Mouse (Mus musculus) midbrain, embryonic 11.5 days (tissue): ENCODE measurements around the gene Gm10770. TPM values are rescaled to one million over a fixed set of nuclear protein-coding genes. Genes with fewer than 3 reads are reported as not detected.
"Not testable (repeated sequence)": the region's sequence is repeated elsewhere in the genome, so short reads cannot be mapped to it uniquely, and the experiment has no call there.

ENCODE experiments used
- ATAC-seq: fragments of 200-750 bp; cut with Nextera tagmentation; 2 replicates; pipeline ENCODE4 v1.8.0; 2017; ENCODE audit warnings: moderate TSS enrichment, moderate library complexity; ENCODE audit not compliant: low FRiP score
- DNase-seq: peaks from one replicate; pipeline ENCODE4 v3.0.0; 2015; ENCODE audit warnings: low spot score; ENCODE audit errors: missing footprints
- H3K27ac ChIP-seq: fragments of 300-500 bp; sonication (generic); 2 replicates; pipeline ENCODE4 v1.5.1; 2014; ENCODE audit warnings: low read depth, low read length
- H3K27me3 ChIP-seq: fragments of 300-500 bp; sonication (generic); 2 replicates; pipeline ENCODE4 v1.6.1; 2014; ENCODE audit warnings: mild to moderate bottlenecking, low read length, moderate library complexity, mixed read lengths; ENCODE audit not compliant: control insufficient read depth, insufficient read depth
- H3K36me3 ChIP-seq: fragments of 300-500 bp; sonication (generic); 2 replicates; pipeline ENCODE4 v1.6.1; 2014; ENCODE audit warnings: mild to moderate bottlenecking, low read length, moderate library complexity, mixed read lengths; ENCODE audit not compliant: control insufficient read depth, insufficient read depth
- H3K4me1 ChIP-seq: fragments of 300-500 bp; sonication (generic); 2 replicates; pipeline ENCODE4 v1.6.1; 2014; ENCODE audit warnings: low read length; ENCODE audit not compliant: control insufficient read depth, insufficient read depth
- H3K4me2 ChIP-seq: fragments of 300-500 bp; sonication (generic); 2 replicates; pipeline ENCODE4 v1.6.1; 2014; ENCODE audit warnings: mild to moderate bottlenecking, moderate library complexity
- H3K4me3 ChIP-seq: fragments of 300-500 bp; sonication (generic); 2 replicates; pipeline ENCODE4 v1.5.1; 2014; ENCODE audit warnings: low read depth, low read length
- H3K9ac ChIP-seq: fragments of 300-500 bp; sonication (generic); 2 replicates; pipeline ENCODE4 v1.6.1; 2014; ENCODE audit warnings: low read length
- H3K9me3 ChIP-seq: fragments of 300-500 bp; sonication (generic); 2 replicates; pipeline ENCODE4 v1.6.1; 2016; ENCODE audit warnings: low read length; ENCODE audit not compliant: control insufficient read depth
- WGBS: fragments of 180-500 bp; shearing (Covaris S2); extraction: QIAGEN DNeasy Blood & Tissue Kit; methylation state at CpG from one replicate; pipeline ENCODE4 v1.1.7; 2014; 5-methylcytosine and 5-hydroxymethylcytosine counted together
- polyA plus RNA-seq: library from polyadenylated mRNA; unstranded; fragments of >200 nt; fragmentation: Nextera tagmentation; extraction: Ambion mirVana; gene quantifications from 2 replicates; pipeline ENCODE4 v1.2.1, GENCODE M21; 2014

Gene Gm10770
- polyA plus RNA-seq, 1 experiment from 2014 or later, result not detected

- peaks cover 4% of the 10 kb centered on the region for H3K4me1 ChIP-seq
- H3K36me3 ChIP-seq, result no peaks in the 10 kb centered on the region
- H3K9ac ChIP-seq, result no peak overlapping the region
- H3K9me3 ChIP-seq, result peaks cover 3% of the 10 kb centered on the region; the same call in 1 of the 2 replicates
- H3K4me2 ChIP-seq, result no peak overlapping the region
- H3K4me3 ChIP-seq, result no peak overlapping the region
- no peak for ATAC-seq
- no peak for DNase-seq
- no peaks in the 10 kb centered on the region for H3K27me3 ChIP-seq
- 93% methylated on average over 2 of the region's 2 CpGs for WGBS
- H3K27ac ChIP-seq, result no peak overlapping the region
Measured at GRCm38 (mm10) chr2:150132773-150133172, 46.7 kb downstream of the Gm10770 start.

GRCm38 (mm10) chr2:150132002-150132401 is 47.5 kb downstream of the Gm10770 start:
- DNase-seq, H3K27ac ChIP-seq: not testable (repeated sequence)
- 79% methylated on average over 1 of the region's 1 CpGs for WGBS

More at GRCm38 (mm10) chr2:150132002-150132401, 47.5 kb downstream of the Gm10770 start:
- H3K4me3 ChIP-seq, H3K4me1 ChIP-seq, H3K27me3 ChIP-seq, H3K9ac ChIP-seq, H3K4me2 ChIP-seq, ATAC-seq, H3K9me3 ChIP-seq, H3K36me3 ChIP-seq: not testable (repeated sequence)

Other genes with a start within 250 kb of the Gm10770 start
- gene Zfp120, start 43.0 kb downstream of the Gm10770 start, polyA plus RNA-seq, result 9.7 and 10.0 TPM in 2 replicates
- gene Gm14139, start 2.1 kb upstream of the Gm10770 start, polyA plus RNA-seq, result not detected in 2 replicates
- gene Zfp937, start 38.4 kb upstream of the Gm10770 start, polyA plus RNA-seq, result 9.7 and 10.9 TPM in 2 replicates
- gene Gm21994, start 75.9 kb upstream of the Gm10770 start, polyA plus RNA-seq, result 2.2 and 2.8 TPM in 2 replicates
- not detected in 2 replicates for gene Gm14124, start 77.8 kb upstream of the Gm10770 start, polyA plus RNA-seq
- 1.2 TPM in 2 replicates for gene Gm10130, start 144.0 kb upstream of the Gm10770 start, polyA plus RNA-seq
- 10.1 and 10.8 TPM in 2 replicates for gene 3300002I08Rik, start 183.1 kb upstream of the Gm10770 start, polyA plus RNA-seq